Mouse (Mus musculus) CD4-positive, CD25-positive, alpha-beta regulatory T cell, adult 4 months (primary cell): ENCODE results near the gene Cnot6l. TPM values are rescaled to one million over a fixed set of nuclear protein-coding genes. Genes with fewer than 3 reads are reported as not detected.

Experiments used
- ATAC-seq: one replicate; pipeline ENCODE4 v1.8.0; 2017
- polyA plus RNA-seq, 2 experiments: library from polyadenylated mRNA; unstranded; fragments of 100-300 nt; shearing (Covaris generic); gene quantifications; one replicate each; pipeline ENCODE4 v1.2.1; 2017

Cnot6l gene
- polyA plus RNA-seq, 2 experiments from 2014 or later, result 72.2 to 73.2 TPM

DNA sequence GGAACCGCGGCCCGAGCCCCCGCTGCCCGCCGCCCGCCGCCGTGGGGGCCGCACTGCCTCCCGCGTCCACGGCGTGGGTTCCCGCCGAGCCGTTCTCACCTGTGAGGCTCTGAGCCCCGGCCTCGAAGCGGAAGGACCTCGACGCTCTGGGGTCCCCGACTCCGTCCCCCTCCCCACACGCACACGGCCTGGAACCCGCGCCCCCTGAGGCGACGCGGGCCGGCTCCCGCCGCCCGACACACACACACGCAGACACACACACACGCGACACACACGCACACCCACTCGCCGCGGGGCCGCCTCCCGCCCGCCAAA, 2.8 kb downstream of the Cnot6l start:
- ATAC-seq, result no peak

DNA sequence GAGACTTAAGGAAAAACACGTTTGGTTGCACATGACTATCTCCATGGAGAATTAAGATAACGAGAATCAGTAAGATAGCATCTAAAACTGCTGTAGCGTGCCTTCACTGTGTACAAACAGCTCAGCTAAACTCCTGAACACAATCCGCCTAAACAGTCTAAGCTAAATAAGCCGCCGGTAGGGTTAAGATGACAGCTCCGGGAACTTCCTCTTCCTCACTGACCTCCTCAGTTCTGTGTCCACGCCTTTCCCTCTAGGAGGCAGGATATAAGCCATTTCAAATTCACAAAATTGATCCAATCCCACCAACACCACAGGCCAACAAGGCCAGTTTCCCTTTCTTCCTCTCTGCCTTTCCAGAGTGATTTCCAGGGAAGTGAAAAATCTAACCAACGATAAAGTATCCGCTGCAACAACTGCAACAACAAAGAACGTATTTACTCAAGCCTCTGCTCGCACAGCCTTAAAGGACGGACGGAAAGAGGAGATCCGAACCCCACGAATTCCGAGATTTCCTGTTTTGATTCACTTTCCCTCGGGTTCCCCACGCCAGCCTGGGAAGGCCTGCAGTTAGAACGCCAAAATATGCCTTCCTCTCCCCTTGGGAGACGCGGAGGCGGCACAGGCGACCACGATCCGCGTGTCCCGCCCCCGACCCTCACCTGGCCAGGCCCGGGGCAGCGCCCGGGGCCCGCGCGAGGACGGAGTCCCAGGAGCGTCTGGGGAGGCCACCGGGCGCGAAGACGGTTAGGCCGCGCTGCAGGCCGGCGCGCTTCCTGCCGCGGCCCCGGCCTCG, 3.3 kb downstream of the Cnot6l start:
- no peak for ATAC-seq

DNA sequence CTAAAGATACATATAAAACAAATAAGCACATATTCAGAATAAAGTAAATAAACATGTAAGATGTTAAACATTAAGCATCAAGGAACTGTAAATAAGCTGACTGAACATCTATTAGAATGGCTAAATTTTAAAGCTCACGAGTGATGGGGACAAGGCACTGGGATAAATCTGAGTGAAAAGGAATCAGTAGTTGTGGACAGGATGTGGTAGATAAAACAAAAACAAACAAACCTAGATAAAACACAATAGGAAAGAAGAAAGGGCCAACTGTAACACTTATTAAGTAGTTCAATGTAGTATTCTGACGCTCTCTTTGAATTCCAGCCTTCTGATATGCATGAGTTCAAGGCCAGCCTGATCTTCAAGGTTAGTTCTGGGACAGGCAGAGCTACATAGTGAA, 21.6 kb downstream of the Cnot6l start:
- ATAC-seq, result peak; percentile 38

DNA sequence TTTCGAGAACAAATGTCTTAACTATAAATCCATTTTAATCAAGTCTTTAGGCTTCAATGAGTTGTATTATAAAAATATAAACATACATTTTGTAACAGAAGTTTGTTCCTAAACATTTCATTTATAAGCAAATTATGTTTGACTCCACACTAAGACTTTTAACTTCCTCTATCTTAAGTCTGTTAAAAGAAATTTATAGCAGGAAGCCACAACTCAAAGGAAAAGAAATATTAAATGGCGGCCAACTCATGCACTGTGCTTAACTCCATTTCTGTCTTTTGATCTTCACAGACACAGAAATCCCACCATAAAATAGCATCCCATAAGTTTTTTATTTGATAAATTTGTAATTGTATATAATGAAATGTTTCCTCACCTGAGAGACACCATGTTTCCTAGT, 33.3 kb downstream of the Cnot6l start:
- no peak for ATAC-seq

GRCm38 (mm10) chr5:96126856-96127255, 37.1 kb downstream of the Cnot6l start:
- ATAC-seq, result no peak

- ATAC-seq, result no peak
These were observed 49.0 kb downstream of the Cnot6l start for GRCm38 (mm10) chr5:96114943-96115342.

GRCm38 (mm10) chr5:96104644-96105043, 59.3 kb downstream of the Cnot6l start:
- ATAC-seq, result no peak

DNA sequence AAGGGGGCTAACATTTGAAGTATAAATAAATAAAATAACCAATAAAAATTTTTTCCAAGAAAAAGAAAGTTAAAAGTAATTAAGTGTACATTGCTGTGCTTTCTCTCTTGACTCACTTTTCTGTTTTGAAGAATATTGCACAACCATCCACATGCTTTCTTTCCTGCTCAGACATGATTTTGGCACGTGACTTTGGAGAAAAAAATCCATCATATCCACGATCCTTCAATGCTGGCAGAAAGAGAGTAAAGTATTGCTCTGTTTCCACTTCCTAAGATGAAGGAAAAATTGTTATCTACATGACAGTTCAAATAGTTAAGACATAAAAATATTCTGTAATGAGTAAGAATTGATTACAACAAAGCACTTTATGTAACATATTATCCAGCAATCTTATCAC, 72.5 kb downstream of the Cnot6l start:
- no peak for ATAC-seq

DNA sequence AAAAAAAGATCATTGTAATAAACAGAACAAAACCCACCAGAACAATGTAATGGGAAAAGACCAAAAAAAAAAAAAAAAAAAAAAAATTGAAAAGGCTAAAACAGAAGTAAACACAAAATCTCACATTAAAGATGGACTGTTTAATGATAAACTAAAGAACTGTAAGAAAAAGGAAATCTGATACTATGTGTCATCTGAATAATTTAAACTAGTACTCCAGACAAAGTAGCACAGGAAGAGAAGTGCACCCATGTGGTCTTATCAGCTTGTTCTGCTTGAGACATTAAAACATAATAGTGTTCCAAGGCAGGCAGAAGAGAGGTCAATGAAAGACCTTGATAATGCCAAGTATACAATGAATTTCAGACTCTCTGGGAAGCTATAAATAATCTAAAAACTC, 78.6 kb downstream of the Cnot6l start:
- no peak for ATAC-seq

GRCm38 (mm10) chr5:96079026-96079425, 84.9 kb downstream of the Cnot6l start:
- ATAC-seq, result no peak

GRCm38 (mm10) chr5:96065591-96065990, 98.4 kb downstream of the Cnot6l start:
- ATAC-seq, result no peak

GRCm38 (mm10) chr5:96042492-96042891, 121.5 kb downstream of the Cnot6l start:
- ATAC-seq, result no peak

- no peak for ATAC-seq
These were observed 122.4 kb downstream of the Cnot6l start for GRCm38 (mm10) chr5:96041507-96042104.

DNA sequence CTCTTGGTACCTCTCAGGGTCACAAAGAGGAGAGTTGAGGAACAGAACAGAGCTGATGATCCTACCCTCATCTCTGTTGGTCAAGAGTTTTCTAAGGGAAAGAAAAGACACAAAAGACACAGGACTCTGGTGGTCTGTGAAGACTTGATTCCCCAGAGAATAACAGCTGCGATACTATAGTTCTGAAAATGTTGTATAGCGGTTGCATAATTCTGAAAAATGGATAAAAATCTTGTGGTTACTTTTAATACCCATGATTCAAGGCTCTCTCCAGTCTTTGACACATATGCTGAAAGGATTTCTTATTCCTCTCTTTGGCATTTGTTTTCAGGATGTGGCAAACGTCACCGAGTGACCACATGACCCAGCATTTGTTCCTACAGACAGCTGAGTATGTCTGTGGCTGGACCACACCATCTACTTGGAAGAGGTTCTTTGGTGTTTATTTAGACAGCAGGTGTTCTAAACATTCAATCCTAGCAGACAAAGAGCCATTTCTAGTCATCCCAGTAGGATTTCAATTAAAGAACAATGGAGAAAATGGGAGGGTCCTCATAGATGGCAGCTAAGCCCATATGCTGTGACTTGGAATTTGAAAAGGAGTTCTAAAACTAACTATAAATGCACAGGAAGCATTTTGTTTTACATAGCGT, 124.7 kb downstream of the Cnot6l start:
- no peak for ATAC-seq

- no peak for ATAC-seq
These were observed 126.3 kb downstream of the Cnot6l start for GRCm38 (mm10) chr5:96037684-96038121.

DNA sequence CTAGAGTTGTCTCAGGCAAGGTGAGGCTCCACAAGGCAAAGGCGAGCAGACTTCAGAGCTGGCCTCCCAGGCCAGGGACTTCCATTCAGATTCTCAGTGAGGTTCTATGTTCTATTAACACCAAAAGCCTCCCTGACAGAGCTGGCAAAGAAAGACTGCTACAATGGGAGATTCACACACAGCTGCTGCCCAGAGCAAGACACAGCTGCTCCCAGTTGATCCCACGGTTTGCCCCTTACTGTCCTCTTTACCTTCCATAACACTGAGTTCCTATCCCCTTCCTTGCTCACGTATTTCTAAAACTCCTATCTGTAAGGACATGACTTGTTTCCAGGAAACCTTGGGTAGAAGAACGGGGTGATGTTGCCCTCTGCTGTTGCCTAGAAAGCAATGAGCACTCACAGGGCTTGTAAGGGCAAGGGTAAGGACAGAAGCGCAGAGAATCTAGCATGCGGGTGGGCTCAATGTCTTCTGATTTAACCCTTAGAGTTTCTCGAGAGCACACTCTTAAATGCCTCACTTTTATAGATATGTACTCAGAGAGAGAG, 127.8 kb downstream of the Cnot6l start:
- no peak for ATAC-seq

GRCm38 (mm10) chr5:96034101-96034500, 129.9 kb downstream of the Cnot6l start:
- no peak for ATAC-seq

DNA sequence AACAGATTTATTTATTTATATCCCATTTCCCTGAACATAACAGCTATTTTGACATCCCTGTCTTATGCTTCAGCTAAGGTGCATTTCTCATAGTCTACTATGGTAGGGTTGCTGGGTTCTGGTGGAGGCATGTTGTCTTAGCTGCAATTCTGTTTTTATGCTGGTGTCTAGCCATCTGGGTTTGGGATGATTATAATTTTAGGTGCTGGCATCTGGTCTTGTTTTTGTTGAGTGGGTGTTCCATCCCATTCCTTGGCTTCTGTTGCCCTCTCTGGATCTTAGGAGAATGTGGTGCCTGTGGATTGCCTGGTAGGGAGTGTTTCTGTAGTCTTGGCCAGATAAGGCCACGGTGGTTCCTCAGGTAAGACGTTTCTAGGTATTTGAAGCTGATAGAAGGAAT, 134.2 kb downstream of the Cnot6l start:
- ATAC-seq, result no peak

Other genes starting within 250 kb of the Cnot6l start
- gene Cxcl13, start 207.2 kb downstream of the Cnot6l start, polyA plus RNA-seq, result not detected
- gene Mrpl1, start 45.3 kb upstream of the Cnot6l start, polyA plus RNA-seq, result 10 to 100 TPM; 23.2 to 24.7 TPM
- gene Fras1, start 209.8 kb upstream of the Cnot6l start, polyA plus RNA-seq, result under 1 TPM in 1 of 2 experiments, not detected in 1; 0.16 TPM